Mouse (Mus musculus) limb, embryonic 12.5 days (tissue): ENCODE results near the gene Lgals12. TPM values are rescaled to one million over a fixed set of nuclear protein-coding genes. Genes with fewer than 3 reads are reported as not detected.

Experiments used
- polyA plus RNA-seq: library from polyadenylated mRNA; unstranded; fragments of >200 nt; fragmentation: Nextera tagmentation; extraction: Ambion mirVana; gene quantifications from 2 replicates; pipeline ENCODE4 v1.2.1, GENCODE M21; 2016

The Lgals12 gene
- polyA plus RNA-seq, 1 experiment from 2014 or later, result 0.44 TPM

Other genes with a start within 250 kb of the Lgals12 start
- gene Spindoc, start 224.2 kb downstream of the Lgals12 start, polyA plus RNA-seq, result 41.2 and 45.1 TPM in 2 replicates
- 11.0 and 12.0 TPM in 2 replicates for gene 2700081O15Rik, start 189.6 kb downstream of the Lgals12 start, polyA plus RNA-seq
- gene Rtn3, start 123.9 kb downstream of the Lgals12 start, polyA plus RNA-seq, result 99.6 and 105 TPM in 2 replicates
- gene Atl3, start 113.2 kb downstream of the Lgals12 start, polyA plus RNA-seq, result 10.8 and 11.9 TPM in 2 replicates
- 6.7 and 7.4 TPM in 2 replicates for gene Pla2g16, start 49.7 kb downstream of the Lgals12 start, polyA plus RNA-seq
- not detected in 2 replicates for gene Hrasls5, start 5.3 kb upstream of the Lgals12 start, polyA plus RNA-seq
- not detected in 2 replicates for gene Slc22a19, start 104.1 kb upstream of the Lgals12 start, polyA plus RNA-seq
- not detected in 2 replicates for gene Slc22a26, start 195.5 kb upstream of the Lgals12 start, polyA plus RNA-seq